Mouse (Mus musculus) kidney, adult 2 months (tissue): Measurements from ENCODE around the gene Tnfrsf8. TPM values are rescaled to one million over a fixed set of nuclear protein-coding genes. Genes with fewer than 3 reads are reported as not detected.
A peak's percentile ranks its signal among the peaks of the same experiment; 100 is the strongest.

ENCODE experiments used
- DNase-seq: peaks from one replicate; pipeline ENCODE4 v3.0.0; 2021
- H3K27ac ChIP-seq: fragments of 200-500 bp; 2 replicates; pipeline ENCODE4 v1.5.1; 2012; ENCODE audit warnings: low read depth, low read length, control low read depth, inconsistent platforms; ENCODE audit not compliant: insufficient read depth
- H3K27me3 ChIP-seq: fragments of 200-500 bp; replicated peaks from 2 replicates; pipeline ENCODE4 v1.6.1; 2012; ENCODE audit warnings: mild to moderate bottlenecking, moderate library complexity, low read length, inconsistent platforms; ENCODE audit not compliant: control insufficient read depth, insufficient read depth
- H3K36me3 ChIP-seq: fragments of 200-500 bp; 2 replicates; pipeline ENCODE4 v1.6.1; 2012; ENCODE audit warnings: mild to moderate bottlenecking, moderate library complexity, low read length, inconsistent platforms; ENCODE audit not compliant: control insufficient read depth, insufficient read depth
- H3K4me1 ChIP-seq: fragments of 200-500 bp; 2 replicates; pipeline ENCODE4 v1.6.1; 2011; ENCODE audit warnings: low read length; ENCODE audit not compliant: control insufficient read depth, insufficient read depth
- H3K4me3 ChIP-seq: fragments of 200-500 bp; 2 replicates; pipeline ENCODE4 v1.5.1; 2011; ENCODE audit warnings: mild to moderate bottlenecking, low read depth, low read length, control low read depth; ENCODE audit not compliant: insufficient read depth
- CTCF ChIP-seq: fragments of 200-500 bp; conservative IDR thresholded peaks from 2 replicates; pipeline ENCODE4 v1.5.1; 2011; ENCODE audit warnings: low read depth, mild to moderate bottlenecking, control low read depth, low read length, moderate library complexity, mixed read lengths; ENCODE audit not compliant: insufficient read depth, insufficient read length
- POLR2A ChIP-seq: fragments of 200-500 bp; IDR thresholded peaks from one replicate; pipeline ENCODE4 v1.6.1; 2011; ENCODE audit warnings: low read depth, low read length, control low read depth
- WGBS: fragments of 180-500 bp; shearing (Covaris S2); methylation state at CpG from one replicate; pipeline ENCODE4 v1.1.7; 2018; 5-methylcytosine and 5-hydroxymethylcytosine counted together
- polyA plus RNA-seq: library from polyadenylated mRNA; depleted of rRNA; stranded (reverse); fragments of >200 nt; gene quantifications from 2 replicates; pipeline ENCODE4 v1.2.3, GENCODE M21; 2012

The Tnfrsf8 gene
- polyA plus RNA-seq, 1 experiment: 0.11 TPM

- no peak overlapping the region for H3K27ac ChIP-seq
- H3K27me3 ChIP-seq: no peaks in the 10 kb centered on the region
- no peaks in the 10 kb centered on the region for H3K4me1 ChIP-seq
- TF ChIP-seq CTCF (peak; percentile 77), POLR2A (no peak)
- WGBS: 49% methylated on average over 5 of the region's 5 CpGs
- peak; percentile 61 for DNase-seq
- H3K4me3 ChIP-seq: no peak overlapping the region
- no peaks in the 10 kb centered on the region for H3K36me3 ChIP-seq
Observed at GRCm38 (mm10) chr4:145295589-145296300, 19.2 kb downstream of the Tnfrsf8 start.

DNA sequence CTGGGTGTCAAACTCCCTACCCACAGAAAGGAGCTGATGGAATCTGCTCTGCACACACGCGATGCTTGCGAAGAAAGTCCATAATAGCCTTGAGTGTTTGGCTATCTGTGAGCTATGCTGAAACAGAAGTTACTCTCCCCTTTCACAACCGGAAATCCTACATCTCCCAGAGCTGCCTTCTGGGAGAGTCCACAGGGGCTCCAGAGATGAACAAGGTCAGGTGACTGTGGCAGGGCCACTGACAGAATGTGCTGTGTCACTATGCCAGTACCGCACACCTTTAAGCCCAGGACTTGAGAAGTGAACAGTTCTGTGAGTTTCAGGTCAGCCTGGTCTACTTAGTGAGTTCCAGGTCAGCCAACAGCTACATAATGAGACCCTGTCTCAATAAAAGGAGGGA lies 20.4 kb downstream of the Tnfrsf8 start:
- Histone ChIP-seq H3K4me1 (no peaks in the 10 kb centered on the region), H3K36me3 (no peaks in the 10 kb centered on the region), H3K27ac (no peak overlapping the region), H3K27me3 (no peaks in the 10 kb centered on the region), H3K4me3 (no peak overlapping the region)
- 82% methylated on average over 5 of the region's 5 CpGs for WGBS
- DNase-seq: no peak
- TF ChIP-seq CTCF: no peak
- TF ChIP-seq POLR2A: no peak

- Histone ChIP-seq H3K4me3 (no peak overlapping the region), H3K4me1 (peaks cover 5% of the 10 kb centered on the region; the same call in 1 of the 2 replicates), H3K36me3 (no peaks in the 10 kb centered on the region), H3K27me3 (no peaks in the 10 kb centered on the region), H3K27ac (no peak overlapping the region)
- no peak for TF ChIP-seq POLR2A
- TF ChIP-seq CTCF: peak; percentile 55
- peak; percentile 82 for DNase-seq
- 43% methylated on average over 4 of the region's 4 CpGs for WGBS
Observed at GRCm38 (mm10) chr4:145286369-145287120, 28.4 kb downstream of the Tnfrsf8 start.

DNA sequence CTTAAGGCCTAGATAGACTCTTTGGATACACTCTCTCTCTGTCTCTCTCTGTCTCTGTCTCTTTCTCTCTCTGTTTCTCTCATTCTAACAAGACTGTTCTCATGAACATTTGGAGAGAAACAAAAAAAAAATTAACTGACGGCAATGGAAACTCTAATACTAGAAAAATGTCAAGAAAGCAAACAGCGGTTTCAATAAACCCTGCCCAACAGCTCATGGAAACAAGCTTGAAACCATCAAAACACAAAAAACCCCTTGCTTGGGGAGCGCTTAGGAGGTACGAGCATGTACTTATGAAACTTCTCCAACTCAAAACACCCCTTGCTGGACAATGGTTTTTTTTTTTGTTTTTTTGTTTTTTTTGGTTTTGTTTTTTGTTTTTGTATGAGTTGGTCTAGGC lies 30.3 kb downstream of the Tnfrsf8 start:
- Histone ChIP-seq H3K27ac (no peak overlapping the region), H3K36me3 (no peaks in the 10 kb centered on the region), H3K4me1 (peaks cover 8% of the 10 kb centered on the region; the same call in 1 of the 2 replicates), H3K27me3 (no peaks in the 10 kb centered on the region), H3K4me3 (no peak overlapping the region)
- WGBS: 97% methylated on average over 4 of the region's 4 CpGs
- DNase-seq: no peak
- no peak for TF ChIP-seq POLR2A
- no peak for TF ChIP-seq CTCF

DNA sequence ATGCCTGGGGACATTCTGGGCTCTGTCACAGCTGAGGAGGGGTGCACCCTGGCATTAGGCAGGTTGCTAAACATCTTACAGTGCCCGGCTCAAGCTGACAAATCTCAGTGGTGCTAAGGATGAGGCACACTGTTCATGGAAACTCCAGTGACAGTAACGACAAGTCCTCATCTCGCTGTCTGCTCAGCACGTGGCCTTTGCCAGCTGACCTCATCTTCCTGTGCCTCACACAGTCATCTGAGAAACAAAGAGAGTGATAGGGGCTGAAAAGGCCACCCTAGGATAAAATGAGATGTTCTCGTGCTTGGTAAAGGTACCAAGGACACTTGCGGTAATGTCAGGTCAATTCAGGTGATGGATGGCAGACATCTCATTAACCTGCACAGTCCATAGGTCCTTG lies 31.5 kb downstream of the Tnfrsf8 start:
- 58% methylated on average over 6 of the region's 6 CpGs for WGBS
- Histone ChIP-seq H3K4me1 (peaks cover 10% of the 10 kb centered on the region; the same call in 1 of the 2 replicates), H3K27me3 (no peaks in the 10 kb centered on the region), H3K27ac (no peak overlapping the region), H3K4me3 (no peak overlapping the region), H3K36me3 (no peaks in the 10 kb centered on the region)
- TF ChIP-seq POLR2A (no peak), CTCF (no peak)
- no peak for DNase-seq

GRCm38 (mm10) chr4:145280966-145281365 lies 34.0 kb downstream of the Tnfrsf8 start:
- Histone ChIP-seq H3K27ac (peak overlapping the region; percentile 8; the same call in 1 of the 2 replicates), H3K36me3 (no peaks in the 10 kb centered on the region), H3K27me3 (no peaks in the 10 kb centered on the region), H3K4me1 (peaks cover 10% of the 10 kb centered on the region; the same call in 1 of the 2 replicates), H3K4me3 (no peak overlapping the region)
- TF ChIP-seq CTCF (no peak), POLR2A (no peak)
- peak; percentile 94 for DNase-seq
- 33% methylated on average over 6 of the region's 6 CpGs for WGBS
